27 mouse cellular contexts compared by ENCODE assay signal in the genomic region with DNA sequence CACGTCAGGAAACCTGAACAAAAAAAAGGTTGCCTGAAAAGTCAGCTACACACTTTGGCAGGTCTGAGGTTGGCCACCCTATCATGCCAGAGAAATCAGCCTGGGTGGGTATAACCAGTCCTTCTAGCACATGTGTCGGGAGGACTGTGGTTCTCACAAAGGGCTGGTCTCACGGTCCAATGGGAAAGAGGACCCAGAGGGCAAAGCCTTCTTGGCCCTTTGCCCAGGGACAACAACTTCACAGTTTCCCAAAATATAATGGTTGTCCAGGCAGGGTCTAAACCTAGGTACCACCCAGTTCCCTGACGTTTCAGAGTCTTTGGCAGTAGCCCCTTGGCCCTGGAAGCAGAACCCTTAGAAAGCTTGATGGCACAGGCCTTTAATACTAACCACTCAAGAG. TPM values are rescaled to one million over a fixed set of nuclear protein-coding genes. Genes with fewer than 3 reads are reported as not detected.
A peak's percentile ranks its signal among the peaks of the same experiment; 100 is the strongest.
DNase-seq lines count a peak whose midpoint lies in the region; ATAC-seq and TF ChIP-seq lines count a peak whose summit lies in the region.
"Had no signal": no experiment of that assay in that cellular context is flagged by ENCODE, and none has a peak within 500 bp of the region (broad histone marks: within the 10 kb centered on the region; RNA-seq: fewer than 3 reads in every experiment).

No protein-coding gene starts in this region.

- TF ChIP-seq POLR2A in olfactory bulb, adult 2 months (IDR thresholded peaks at IDR 0.05; ENCODE audit: insufficient read depth, low read depth, low read length) = no peak

- no peak for TF ChIP-seq CTCF in gastrocnemius, adult 2 months (IDR thresholded peaks at IDR 0.05)
- no peak for TF ChIP-seq CTCF in olfactory bulb, adult 2 months (IDR thresholded peaks at IDR 0.05; ENCODE audit: insufficient read depth, low read depth, low read length)

- H3K4me3 ChIP-seq in gastrocnemius, adult 2 months = no peak overlapping the region
- H3K4me3 ChIP-seq in embryonic facial prominence, embryonic 15.5 days (replicated peaks) = no peak overlapping the region
- H3K4me3 ChIP-seq in olfactory bulb, adult 2 months (ENCODE audit: insufficient read depth, low read depth, low read length) = no peak overlapping the region
- no peak overlapping the region for H3K4me3 ChIP-seq in liver, embryonic 12.5 days
- H3K4me3 ChIP-seq: embryonic facial prominence, embryonic 13.5 days; forebrain, embryonic 15.5 days; left cerebral cortex, adult 2 months; midbrain, embryonic 12.5 days; myocyte; neural tube, embryonic 12.5 days had no signal

- H3K9me3 ChIP-seq in embryonic facial prominence, embryonic 15.5 days (replicated peaks) = no peaks in the 10 kb centered on the region
- no peaks in the 10 kb centered on the region for H3K9me3 ChIP-seq in liver, embryonic 12.5 days (replicated peaks)
- H3K9me3 ChIP-seq: embryonic facial prominence, embryonic 13.5 days; forebrain, embryonic 15.5 days; midbrain, embryonic 12.5 days; neural tube, embryonic 12.5 days had no signal

- ATAC-seq in embryonic facial prominence, embryonic 15.5 days (ENCODE audit: insufficient number of reproducible peaks, low FRiP score, low TSS enrichment, low read depth) = no peak
- ATAC-seq in liver, embryonic 12.5 days = no peak
- ATAC-seq: forebrain, embryonic 15.5 days; intestine, postnatal 0 days; liver, postnatal 0 days; Patski had no signal

- H3K4me2 ChIP-seq in embryonic facial prominence, embryonic 15.5 days (replicated peaks) = no peak overlapping the region
- no peak overlapping the region for H3K4me2 ChIP-seq in liver, embryonic 12.5 days
- H3K4me2 ChIP-seq: embryonic facial prominence, embryonic 13.5 days; forebrain, embryonic 15.5 days; hindbrain, embryonic 14.5 days; liver, embryonic 11.5 days; midbrain, embryonic 12.5 days; neural tube, embryonic 12.5 days had no signal

- WGBS in embryonic facial prominence, embryonic 15.5 days = 57% methylated on average over 4 of the region's 4 CpGs
- WGBS in olfactory bulb, adult 2 months = 79% methylated on average over 4 of the region's 4 CpGs
- WGBS in liver, embryonic 12.5 days (ENCODE audit: insufficient replicate concordance) = 86% methylated on average over 4 of the region's 4 CpGs

- DNase-seq in gastrocnemius, adult 2 months = no peak
- no peak for DNase-seq in gastrocnemius, adult 18-20 months (ENCODE audit: low spot score)
- DNase-seq in kidney, postnatal 14 days = peak; percentile 43
- DNase-seq in kidney, adult 18-20 months = no peak
- no peak for DNase-seq in spleen, adult 12 weeks (ENCODE audit: low spot score)
- DNase-seq: adrenal gland, postnatal 10 days; cerebellum, adult 8-10 months; cerebellum, postnatal 36 days; embryo, embryonic 11 days; liver, postnatal 0 days; lung, postnatal 36 days; thymus, adult 2 months; thymus, postnatal 36 days had no signal

- H3K4me1 ChIP-seq in embryonic facial prominence, embryonic 15.5 days = peaks cover 51% of the 10 kb centered on the region
- H3K4me1 ChIP-seq in olfactory bulb, adult 2 months (ENCODE audit: control insufficient read depth, insufficient read depth, low read length) = peaks cover 18% of the 10 kb centered on the region
- H3K4me1 ChIP-seq in liver, embryonic 12.5 days = peaks cover 49% of the 10 kb centered on the region

- H3K27me3 ChIP-seq in embryonic facial prominence, embryonic 15.5 days = no peaks in the 10 kb centered on the region
- H3K27me3 ChIP-seq in liver, embryonic 12.5 days (replicated peaks) = no peaks in the 10 kb centered on the region
- H3K27me3 ChIP-seq: embryonic facial prominence, embryonic 13.5 days; forebrain, embryonic 15.5 days; midbrain, embryonic 12.5 days; neural tube, embryonic 12.5 days; Patski had no signal

- intact Hi-C loops in gastrocnemius, adult 2 months (cut with DNase I) = loop anchor here (2.0 kb wide), 1 partner anchor 42 kb away; no protein-coding TSS in a partner anchor

- peak overlapping the region; percentile 71 for H3K27ac ChIP-seq in gastrocnemius, adult 2 months
- peak overlapping the region; percentile 75; the same call in 1 of the 2 replicates for H3K27ac ChIP-seq in embryonic facial prominence, embryonic 15.5 days (replicated peaks)
- 0 out of 2 replicates have a peak overlapping the region, but pooled peaks have one; percentile 16 for H3K27ac ChIP-seq in olfactory bulb, adult 2 months (ENCODE audit: insufficient read depth, low read depth, low read length)
- H3K27ac ChIP-seq in liver, embryonic 12.5 days = no peak overlapping the region
- H3K27ac ChIP-seq: forebrain, embryonic 15.5 days; hindbrain, embryonic 14.5 days; left cerebral cortex, adult 2 months; midbrain, embryonic 12.5 days; neural tube, embryonic 12.5 days had no signal

- 0 out of 2 replicates have a peak, but pooled peaks cover 1% of the 10 kb centered on the region for H3K36me3 ChIP-seq in embryonic facial prominence, embryonic 15.5 days
- H3K36me3 ChIP-seq in liver, embryonic 12.5 days = no peaks in the 10 kb centered on the region
- H3K36me3 ChIP-seq: forebrain, embryonic 15.5 days; G1E; midbrain, embryonic 12.5 days; neural tube, embryonic 12.5 days had no signal

- H3K9ac ChIP-seq in embryonic facial prominence, embryonic 15.5 days = no peak overlapping the region
- no peak overlapping the region for H3K9ac ChIP-seq in liver, embryonic 12.5 days
- H3K9ac ChIP-seq: embryonic facial prominence, embryonic 13.5 days; forebrain, embryonic 15.5 days; hindbrain, embryonic 14.5 days; liver, postnatal 0 days; midbrain, embryonic 12.5 days; neural tube, embryonic 12.5 days had no signal

RNA-seq across cellular contexts. Expression of a gene that starts 25.4 kb away (rescaled TPM):
- 10 to 100 TPM; 19.1 to 30.7 TPM for total RNA-seq in gastrocnemius, adult 2 months (2021)
- total RNA-seq in gastrocnemius, adult 18-20 months (2021) = 10 to 100 TPM; 18.2 to 26.0 TPM
- polyA plus RNA-seq in embryonic facial prominence, embryonic 15.5 days (2015; fragmentation: Nextera tagmentation; extraction: Ambion mirVana) = 366 and 382 TPM in 2 replicates
- not detected in 2 replicates for polyA plus RNA-seq in olfactory bulb, adult 2 months (2012; ENCODE audit: insufficient read depth, insufficient read length, low replicate concordance, missing spikeins)
- 88.3 and 93.3 TPM in 2 replicates for polyA plus RNA-seq in liver, embryonic 12.5 days (2016; fragmentation: Nextera tagmentation; extraction: Ambion mirVana)
- total RNA-seq: G1E had no signal
- polyA plus RNA-seq: G1E had no signal

Comparison
In these comparisons a context has a peak if more than half of its experiments do, and no peak if none do; other contexts are left out.
1. RNA of a gene that starts 25.4 kb away (polyA plus RNA-seq): 366 to 382 TPM in embryonic facial prominence, embryonic 15.5 days and 88.3 to 93.3 TPM in liver, embryonic 12.5 days; not detected in olfactory bulb, adult 2 months; every median in the first group is over 10 times any median in the second.